In the genomic region with DNA sequence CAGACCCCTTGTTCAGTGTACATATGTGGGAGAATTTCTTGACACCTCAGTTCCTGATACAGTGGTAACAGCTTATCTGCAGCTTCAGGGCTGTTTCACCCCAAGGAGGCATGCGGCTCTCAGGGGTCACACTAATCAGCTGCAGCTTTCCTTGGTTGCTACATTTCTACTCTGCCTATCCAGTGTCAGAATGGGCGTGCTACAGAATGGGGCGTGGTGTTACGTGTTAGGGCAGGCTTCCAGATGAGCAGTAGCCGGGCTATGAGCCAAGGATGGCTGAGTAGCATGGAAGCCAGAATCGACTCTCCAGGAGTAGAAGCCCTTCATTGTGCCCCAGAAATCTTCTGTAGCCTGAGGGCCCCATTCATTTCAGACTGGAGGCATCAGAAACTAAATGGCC, we compare ENCODE assay signal across 8 mouse cellular contexts. TPM values are rescaled to one million over a fixed set of nuclear protein-coding genes. Genes with fewer than 3 reads are reported as not detected.
DNase-seq lines count a peak whose midpoint lies in the region; ATAC-seq and TF ChIP-seq lines count a peak whose summit lies in the region.

No protein-coding gene starts in this region.

- no peak overlapping the region for H3K27ac ChIP-seq in forebrain, embryonic 15.5 days (replicated peaks)
- no peak overlapping the region for H3K27ac ChIP-seq in forebrain, embryonic 12.5 days
- H3K27ac ChIP-seq in midbrain, postnatal 0 days (ENCODE audit: low read depth, low read length): no peak overlapping the region
- H3K27ac ChIP-seq in midbrain, embryonic 16.5 days (ENCODE audit: low read length): no peak overlapping the region
- H3K27ac ChIP-seq in forebrain, embryonic 16.5 days (ENCODE audit: low read length): no peak overlapping the region

- no peak overlapping the region for H3K4me2 ChIP-seq in forebrain, embryonic 15.5 days (replicated peaks)
- H3K4me2 ChIP-seq in forebrain, embryonic 12.5 days: no peak overlapping the region
- no peak overlapping the region for H3K4me2 ChIP-seq in midbrain, postnatal 0 days (ENCODE audit: low read depth, low read length, poor library complexity, severe bottlenecking)
- no peak overlapping the region for H3K4me2 ChIP-seq in midbrain, embryonic 16.5 days (ENCODE audit: low read length)
- no peak overlapping the region for H3K4me2 ChIP-seq in forebrain, embryonic 16.5 days (ENCODE audit: low read length)

- peak; percentile 46; the same call in 1 of the 2 replicates for ATAC-seq in forebrain, embryonic 15.5 days (replicated peaks)
- ATAC-seq in forebrain, embryonic 12.5 days (ENCODE audit: low FRiP score): no peak
- no peak; the same call in 1 of the 2 replicates for ATAC-seq in midbrain, postnatal 0 days (ENCODE audit: low FRiP score)
- no peak for ATAC-seq in midbrain, embryonic 16.5 days
- peak; percentile 54; the same call in 1 of the 2 replicates for ATAC-seq in forebrain, embryonic 16.5 days

- H3K36me3 ChIP-seq in forebrain, embryonic 15.5 days: no peaks in the 10 kb centered on the region
- H3K36me3 ChIP-seq in forebrain, embryonic 12.5 days (replicated peaks): no peaks in the 10 kb centered on the region
- no peaks in the 10 kb centered on the region for H3K36me3 ChIP-seq in midbrain, postnatal 0 days (ENCODE audit: insufficient read depth, low read length)
- no peaks in the 10 kb centered on the region for H3K36me3 ChIP-seq in midbrain, embryonic 16.5 days (ENCODE audit: control insufficient read depth, insufficient read depth, low read length)
- no peaks in the 10 kb centered on the region for H3K36me3 ChIP-seq in forebrain, embryonic 16.5 days (ENCODE audit: control insufficient read depth, insufficient read depth)

- no peak overlapping the region for H3K9ac ChIP-seq in forebrain, embryonic 15.5 days (replicated peaks)
- H3K9ac ChIP-seq in forebrain, embryonic 12.5 days: no peak overlapping the region
- no peak overlapping the region for H3K9ac ChIP-seq in midbrain, postnatal 0 days (replicated peaks; ENCODE audit: low read length, poor library complexity, severe bottlenecking)
- H3K9ac ChIP-seq in midbrain, embryonic 16.5 days (ENCODE audit: low read depth, low read length): no peak overlapping the region
- no peak overlapping the region for H3K9ac ChIP-seq in forebrain, embryonic 16.5 days (replicated peaks; ENCODE audit: low read depth, low read length)

- peaks cover 10% of the 10 kb centered on the region for H3K4me1 ChIP-seq in forebrain, embryonic 15.5 days
- no peaks in the 10 kb centered on the region for H3K4me1 ChIP-seq in forebrain, embryonic 12.5 days
- no peaks in the 10 kb centered on the region for H3K4me1 ChIP-seq in midbrain, postnatal 0 days (ENCODE audit: insufficient read depth, low read length)
- H3K4me1 ChIP-seq in midbrain, embryonic 16.5 days (ENCODE audit: control insufficient read depth, insufficient read depth, low read length): no peaks in the 10 kb centered on the region
- H3K4me1 ChIP-seq in forebrain, embryonic 16.5 days (replicated peaks; ENCODE audit: control insufficient read depth, insufficient read depth, low read length): peaks cover 6% of the 10 kb centered on the region; the same call in 1 of the 2 replicates

- no peak overlapping the region for H3K4me3 ChIP-seq in forebrain, embryonic 15.5 days
- H3K4me3 ChIP-seq in forebrain, embryonic 12.5 days (replicated peaks): no peak overlapping the region
- no peak overlapping the region for H3K4me3 ChIP-seq in midbrain, postnatal 0 days (ENCODE audit: low read depth, low read length)
- no peak overlapping the region for H3K4me3 ChIP-seq in midbrain, embryonic 16.5 days (ENCODE audit: low read depth, low read length)
- no peak overlapping the region for H3K4me3 ChIP-seq in forebrain, embryonic 16.5 days (replicated peaks; ENCODE audit: low read length)

- no peaks in the 10 kb centered on the region for H3K9me3 ChIP-seq in forebrain, embryonic 15.5 days
- no peaks in the 10 kb centered on the region for H3K9me3 ChIP-seq in forebrain, embryonic 12.5 days
- no peaks in the 10 kb centered on the region for H3K9me3 ChIP-seq in midbrain, postnatal 0 days (ENCODE audit: low read length)
- no peaks in the 10 kb centered on the region for H3K9me3 ChIP-seq in midbrain, embryonic 16.5 days (replicated peaks; ENCODE audit: control insufficient read depth, low read length, poor library complexity, severe bottlenecking)
- no peaks in the 10 kb centered on the region for H3K9me3 ChIP-seq in forebrain, embryonic 16.5 days (ENCODE audit: control insufficient read depth, low read length)

- WGBS in forebrain, embryonic 15.5 days: 44% methylated on average over 6 of the region's 6 CpGs
- 68% methylated on average over 6 of the region's 6 CpGs for WGBS in forebrain, embryonic 12.5 days
- 72% methylated on average over 6 of the region's 6 CpGs for WGBS in midbrain, postnatal 0 days
- 71% methylated on average over 6 of the region's 6 CpGs for WGBS in midbrain, embryonic 16.5 days
- 34% methylated on average over 6 of the region's 6 CpGs for WGBS in forebrain, embryonic 16.5 days

- DNase-seq in midbrain, postnatal 0 days (ENCODE audit: low spot score): peak; percentile 79
- peak; percentile 47 for DNase-seq in lung, postnatal 14 days
- no peak for DNase-seq in cerebellum, adult 9-11 months
- DNase-seq in T-cell, adult 2 months (ENCODE audit: low spot score): no peak

- no peaks in the 10 kb centered on the region for H3K27me3 ChIP-seq in forebrain, embryonic 15.5 days
- no peaks in the 10 kb centered on the region for H3K27me3 ChIP-seq in forebrain, embryonic 12.5 days
- H3K27me3 ChIP-seq in midbrain, postnatal 0 days (ENCODE audit: insufficient read depth, low read length): no peaks in the 10 kb centered on the region; the same call in 1 of the 2 replicates
- H3K27me3 ChIP-seq in midbrain, embryonic 16.5 days (ENCODE audit: control insufficient read depth, insufficient read depth, low read depth, low read length): no peaks in the 10 kb centered on the region
- H3K27me3 ChIP-seq in forebrain, embryonic 16.5 days (replicated peaks; ENCODE audit: control insufficient read depth, insufficient read depth, low read length): no peaks in the 10 kb centered on the region

- TF ChIP-seq CTCF in midbrain, postnatal 0 days (IDR thresholded peaks at IDR 0.05): no peak

RNA-seq across cellular contexts. Expression of gene Mki67, which starts 32.8 kb away (rescaled TPM):
- 18.8 and 22.3 TPM in 2 replicates for polyA plus RNA-seq in forebrain, embryonic 15.5 days (2015; fragmentation: Nextera tagmentation; extraction: Ambion mirVana)
- 63.2 and 67.6 TPM in 2 replicates for polyA plus RNA-seq in forebrain, embryonic 12.5 days (2016; fragmentation: Nextera tagmentation; extraction: Ambion mirVana)
- 6.3 and 8.9 TPM in 2 replicates for total RNA-seq in midbrain, postnatal 0 days (2014; rRNA removed)
- polyA plus RNA-seq in midbrain, postnatal 0 days (2015; fragmentation: Nextera tagmentation; extraction: Ambion mirVana): 1.4 and 2.1 TPM in 2 replicates
- 3.3 and 5.1 TPM in 2 replicates for polyA plus RNA-seq in midbrain, embryonic 16.5 days (2015; fragmentation: Nextera tagmentation; extraction: Ambion mirVana)
- polyA plus RNA-seq in forebrain, embryonic 16.5 days (2015; fragmentation: Nextera tagmentation; extraction: Ambion mirVana): 14.8 and 19.6 TPM in 2 replicates

Comparison
In these comparisons a context has a peak if more than half of its experiments do, and no peak if none do; other contexts are left out.
1. ATAC-seq: peak in forebrain, embryonic 15.5 days (single experiment) and forebrain, embryonic 16.5 days (single experiment); none in forebrain, embryonic 12.5 days (single experiment), midbrain, postnatal 0 days (single experiment) and midbrain, embryonic 16.5 days (single experiment).
2. DNase-seq: peak in midbrain, postnatal 0 days (single experiment) and lung, postnatal 14 days (single experiment); none in cerebellum, adult 9-11 months (single experiment) and T-cell, adult 2 months (single experiment).